Mouse (Mus musculus): ENCODE data around the gene Negr1.

The Negr1 gene

GRCm38 (mm10) chr3:156923159-156923558 is 361.6 kb downstream of the Negr1 start:
- DNase-seq, result no peak

GRCm38 (mm10) chr3:156925102-156925501 is 363.5 kb downstream of the Negr1 start:
- no peak for DNase-seq

- DNase-seq, result peak; percentile 90
Measured at GRCm38 (mm10) chr3:156928396-156929061, 366.9 kb downstream of the Negr1 start.

GRCm38 (mm10) chr3:156929062-156929397 is 367.4 kb downstream of the Negr1 start:
- no peak for DNase-seq

GRCm38 (mm10) chr3:156929677-156930440 is 368.3 kb downstream of the Negr1 start:
- DNase-seq, result no peak

GRCm38 (mm10) chr3:156931011-156931410 is 369.4 kb downstream of the Negr1 start:
- DNase-seq, result no peak

- no peak for DNase-seq
Measured at GRCm38 (mm10) chr3:156931540-156931939, 369.9 kb downstream of the Negr1 start.

GRCm38 (mm10) chr3:156934778-156935290 is 373.2 kb downstream of the Negr1 start:
- DNase-seq, result no peak

GRCm38 (mm10) chr3:156947404-156947803 is 385.8 kb downstream of the Negr1 start:
- no peak for DNase-seq

- peak; percentile 75 for DNase-seq
Measured at GRCm38 (mm10) chr3:156952970-156953369, 391.4 kb downstream of the Negr1 start.

GRCm38 (mm10) chr3:156955094-156955493 is 393.5 kb downstream of the Negr1 start:
- peak; percentile 34 for DNase-seq

GRCm38 (mm10) chr3:156958640-156959039 is 397.0 kb downstream of the Negr1 start:
- DNase-seq, result peak; percentile 45

- DNase-seq, result peak; percentile 78
Measured at GRCm38 (mm10) chr3:156968764-156969163, 407.2 kb downstream of the Negr1 start.

- DNase-seq, result peak; percentile 42
Measured at GRCm38 (mm10) chr3:156971104-156971503, 409.5 kb downstream of the Negr1 start.

GRCm38 (mm10) chr3:156976816-156977215 is 415.2 kb downstream of the Negr1 start:
- DNase-seq, result no peak

GRCm38 (mm10) chr3:156980042-156980716 is 418.6 kb downstream of the Negr1 start:
- no peak for DNase-seq

- peak; percentile 69 for DNase-seq
Measured at GRCm38 (mm10) chr3:156982102-156982501, 420.5 kb downstream of the Negr1 start.

GRCm38 (mm10) chr3:156987113-156987512 is 425.5 kb downstream of the Negr1 start:
- DNase-seq, result peak; percentile 21

- no peak for DNase-seq
Measured at GRCm38 (mm10) chr3:156992171-156992570, 430.6 kb downstream of the Negr1 start.

- DNase-seq, result no peak
Measured at GRCm38 (mm10) chr3:156992811-156993210, 431.2 kb downstream of the Negr1 start.

- no peak for DNase-seq
Measured at GRCm38 (mm10) chr3:156999177-156999808, 437.7 kb downstream of the Negr1 start.

- DNase-seq, result no peak
Measured at GRCm38 (mm10) chr3:157021632-157022031, 460.0 kb downstream of the Negr1 start.

GRCm38 (mm10) chr3:157024580-157024979 is 463.0 kb downstream of the Negr1 start:
- no peak for DNase-seq
